Mouse (Mus musculus) G1E (cell line): ENCODE measurements at regions not wholly inside any gene's neighbourhood (a gene's known extent, or its start where the extent isn't known, plus 50 kb on each side); places are given as distances from the start of the nearest gene placed in this dataset.
A peak's percentile ranks its signal among the peaks of the same experiment; 100 is the strongest.

ENCODE experiments used
- ATAC-seq: 2 replicates; pipeline ENCODE4 v1.8.0; 2016; ENCODE audit warnings: mild to moderate bottlenecking; ENCODE audit not compliant: insufficient number of reproducible peaks, poor library complexity, low FRiP score, severe bottlenecking; ENCODE audit errors: extremely low read depth
- DNase-seq: peaks from one replicate; pipeline ENCODE4 v3.0.0; 2012; ENCODE audit warnings: low spot score
- H3K27me3 ChIP-seq: 2 replicates; pipeline ENCODE4 v1.6.1; 2012; ENCODE audit warnings: mild to moderate bottlenecking, low read length, inconsistent platforms; ENCODE audit not compliant: insufficient read depth
- H3K36me3 ChIP-seq: replicated peaks from 2 replicates; pipeline ENCODE3; 2012; ENCODE audit warnings: mild to moderate bottlenecking, inconsistent platforms
- H3K4me1 ChIP-seq: 2 replicates; pipeline ENCODE4 v1.6.1; 2012; ENCODE audit warnings: low read depth, low read length, inconsistent platforms, mixed read lengths; ENCODE audit not compliant: insufficient read depth
- H3K4me3 ChIP-seq: 2 replicates; pipeline ENCODE4 v1.5.1; 2012; ENCODE audit warnings: low read depth, mild to moderate bottlenecking, inconsistent platforms, low read length, moderate library complexity, mixed read lengths
- H3K9me3 ChIP-seq: replicated peaks from 2 replicates; pipeline ENCODE4 v1.6.1; 2012; ENCODE audit warnings: inconsistent platforms
- CTCF ChIP-seq: IDR thresholded peaks from 2 replicates; pipeline ENCODE4 v1.5.1; 2012; ENCODE audit warnings: low read depth, low read length, inconsistent platforms, mixed read lengths
- GATA1 ChIP-seq: IDR thresholded peaks from 2 replicates; pipeline ENCODE4 v1.6.1; 2012; ENCODE audit warnings: borderline replicate concordance, low read length, inconsistent platforms, mixed read lengths
- GATA2 ChIP-seq: IDR thresholded peaks from 2 replicates; pipeline ENCODE4 v1.6.1; 2012; ENCODE audit warnings: low read depth, low read length, inconsistent platforms, borderline replicate concordance
- POLR2AphosphoS5 ChIP-seq: IDR thresholded peaks from 2 replicates; pipeline ENCODE4 v1.6.1; 2012; ENCODE audit warnings: low read depth, low read length, inconsistent platforms; ENCODE audit not compliant: insufficient replicate concordance
- TAL1 ChIP-seq: conservative IDR thresholded peaks from 2 replicates; pipeline ENCODE4 v1.6.1; 2012; ENCODE audit warnings: low read depth, low read length, inconsistent platforms, mixed read lengths

GRCm38 (mm10) chr6:144940871-144941380 is 135.1 kb downstream of the Bcat1 start:
- no peak overlapping the region for H3K4me3 ChIP-seq
- no peaks in the 10 kb centered on the region for H3K4me1 ChIP-seq
- peaks cover 79% of the 10 kb centered on the region for H3K9me3 ChIP-seq
- H3K27me3 ChIP-seq, result no peaks in the 10 kb centered on the region; the same call in 1 of the 2 replicates
- DNase-seq (no peak), ATAC-seq (no peak)
- TF ChIP-seq POLR2AphosphoS5 (no peak), TAL1 (no peak), GATA2 (no peak), CTCF (no peak), GATA1 (no peak)
- no peaks in the 10 kb centered on the region for H3K36me3 ChIP-seq

DNA sequence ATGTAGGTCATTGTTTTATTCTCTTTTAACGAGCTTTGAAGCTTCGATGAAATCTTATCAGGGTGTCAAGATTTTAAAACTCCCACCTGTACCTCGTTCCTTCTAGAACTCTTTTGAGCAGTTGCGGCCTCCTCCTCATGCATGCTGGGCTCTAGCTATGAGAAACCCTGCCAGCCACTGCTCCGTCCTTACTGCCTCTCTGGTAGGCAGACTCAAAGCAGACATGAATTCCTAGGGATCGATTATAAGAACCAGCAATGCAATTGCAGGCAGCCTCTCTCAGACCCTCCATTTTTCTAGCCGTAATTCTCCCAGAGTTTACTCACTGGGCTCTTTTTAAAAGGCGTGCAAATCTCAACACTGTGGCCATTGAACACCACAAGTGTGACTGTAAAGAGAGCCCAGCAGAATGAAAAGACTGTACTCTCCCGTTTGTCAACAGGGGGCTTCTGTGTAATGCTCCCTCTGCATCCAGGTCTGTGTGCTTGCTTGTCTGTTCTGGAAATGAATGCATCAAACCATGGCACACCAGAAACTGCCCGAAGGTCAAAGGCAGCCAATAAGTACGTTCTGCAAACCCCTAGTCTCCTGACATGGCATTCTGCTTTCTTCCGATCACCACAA is 137.3 kb downstream of the Bcat1 start:
- Histone ChIP-seq H3K27me3 (no peaks in the 10 kb centered on the region; the same call in 1 of the 2 replicates), H3K4me3 (no peak overlapping the region), H3K4me1 (no peaks in the 10 kb centered on the region), H3K36me3 (no peaks in the 10 kb centered on the region), H3K9me3 (peaks cover 79% of the 10 kb centered on the region)
- TF ChIP-seq TAL1, result no peak
- no peak for TF ChIP-seq GATA1
- TF ChIP-seq POLR2AphosphoS5, result no peak
- TF ChIP-seq GATA2, result no peak
- TF ChIP-seq CTCF, result no peak
- DNase-seq, result no peak
- no peak for ATAC-seq

GRCm38 (mm10) chr6:144937211-144937610 is 138.8 kb downstream of the Bcat1 start:
- H3K27me3 ChIP-seq, result no peaks in the 10 kb centered on the region
- TF ChIP-seq CTCF (no peak), TAL1 (no peak), GATA2 (no peak), GATA1 (no peak), POLR2AphosphoS5 (no peak)
- DNase-seq (no peak), ATAC-seq (no peak)
- H3K36me3 ChIP-seq, result no peaks in the 10 kb centered on the region
- peaks cover 79% of the 10 kb centered on the region for H3K9me3 ChIP-seq
- no peaks in the 10 kb centered on the region for H3K4me1 ChIP-seq
- no peak overlapping the region for H3K4me3 ChIP-seq

DNA sequence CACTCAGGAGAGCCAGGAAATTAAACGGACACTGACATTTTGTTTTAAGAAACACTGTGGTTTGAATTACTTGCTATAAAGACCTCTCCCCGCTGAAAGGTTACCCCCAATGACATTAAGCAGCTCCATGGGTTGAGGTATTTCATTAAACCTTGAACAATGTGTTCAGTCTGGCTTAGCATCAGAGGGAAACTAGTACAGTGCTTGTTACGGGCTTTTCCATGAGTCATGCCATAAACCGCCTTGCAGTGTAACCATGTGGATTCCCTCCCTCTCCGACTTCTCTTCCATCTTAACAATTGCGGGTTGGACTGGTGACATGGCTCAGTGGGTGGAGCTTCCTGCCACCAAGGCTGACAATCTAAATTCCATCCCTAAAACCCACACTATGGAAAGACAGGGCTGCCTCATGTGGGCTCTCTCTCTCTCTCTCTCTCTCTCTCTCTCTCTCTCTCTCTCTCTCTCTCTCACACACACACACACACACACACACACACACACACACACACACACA is 142.2 kb downstream of the Bcat1 start:
- no peak for ATAC-seq
- H3K27me3 ChIP-seq, result no peaks in the 10 kb centered on the region
- no peak for TF ChIP-seq TAL1
- no peak for TF ChIP-seq POLR2AphosphoS5
- no peak for TF ChIP-seq CTCF
- TF ChIP-seq GATA1, result no peak
- no peak for TF ChIP-seq GATA2
- DNase-seq, result no peak
- H3K9me3 ChIP-seq, result peaks cover 74% of the 10 kb centered on the region
- no peaks in the 10 kb centered on the region for H3K4me1 ChIP-seq
- no peak overlapping the region for H3K4me3 ChIP-seq
- no peaks in the 10 kb centered on the region for H3K36me3 ChIP-seq

- peaks cover 66% of the 10 kb centered on the region for H3K9me3 ChIP-seq
- no peak for TF ChIP-seq POLR2AphosphoS5
- 0 out of 2 replicates have a peak, but pooled peaks have one; percentile 6 for TF ChIP-seq CTCF
- no peak for ATAC-seq
Observed at GRCm38 (mm10) chr6:144932402-144932801, 143.6 kb downstream of the Bcat1 start.

DNA sequence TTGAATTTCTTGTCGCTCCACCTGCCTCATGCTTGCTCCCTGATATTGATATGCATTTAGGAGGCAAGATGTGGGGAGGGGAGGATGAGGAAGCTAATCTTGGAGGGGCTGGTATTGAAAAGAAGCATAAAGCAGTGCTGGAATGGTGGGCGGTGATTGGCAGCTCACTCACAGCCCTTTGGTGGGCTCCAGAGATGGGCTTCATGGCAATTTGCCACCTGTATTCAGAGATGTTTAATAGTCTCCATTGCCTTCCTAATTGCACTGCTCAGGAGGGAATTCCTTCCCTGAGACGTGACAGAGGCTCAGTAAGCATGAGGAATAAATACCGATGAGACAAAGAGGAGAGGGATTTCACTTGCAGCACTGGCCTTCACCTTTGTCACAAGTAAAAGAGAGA is 146.0 kb downstream of the Bcat1 start:
- Histone ChIP-seq H3K4me3 (no peak overlapping the region), H3K4me1 (no peaks in the 10 kb centered on the region), H3K27me3 (no peaks in the 10 kb centered on the region), H3K36me3 (no peaks in the 10 kb centered on the region), H3K9me3 (peaks cover 62% of the 10 kb centered on the region)
- TF ChIP-seq GATA1 (no peak), TAL1 (no peak), GATA2 (no peak), POLR2AphosphoS5 (no peak), CTCF (no peak)
- DNase-seq, result no peak
- no peak for ATAC-seq

More at GRCm38 (mm10) chr6:144932402-144932801, 143.6 kb downstream of the Bcat1 start:
- no peaks in the 10 kb centered on the region for H3K36me3 ChIP-seq
- no peak for DNase-seq
- no peak overlapping the region for H3K4me3 ChIP-seq
- H3K4me1 ChIP-seq, result no peaks in the 10 kb centered on the region
- H3K27me3 ChIP-seq, result no peaks in the 10 kb centered on the region
